Mouse (Mus musculus) neural tube, embryonic 13.5 days (tissue): ENCODE results near the gene Rasa4. TPM values are rescaled to one million over a fixed set of nuclear protein-coding genes. Genes with fewer than 3 reads are reported as not detected.
A peak's percentile ranks its signal among the peaks of the same experiment; 100 is the strongest.
"Not testable (repeated sequence)": the region's sequence is repeated elsewhere in the genome, so short reads cannot be mapped to it uniquely, and the experiment has no call there.

Source experiments
- ATAC-seq: fragments of 200-750 bp; cut with Nextera tagmentation; 2 replicates; pipeline ENCODE4 v1.8.0; 2017; ENCODE audit warnings: low read depth, mild to moderate bottlenecking, moderate TSS enrichment, moderate library complexity
- H3K27ac ChIP-seq: fragments of 300-500 bp; sonication (generic); replicated peaks from 2 replicates; pipeline ENCODE4 v1.5.1; 2015; ENCODE audit warnings: moderate library complexity, mild to moderate bottlenecking, inconsistent platforms
- H3K27me3 ChIP-seq: fragments of 300-500 bp; sonication (generic); 2 replicates; pipeline ENCODE4 v1.6.1; 2015; ENCODE audit warnings: mild to moderate bottlenecking, inconsistent platforms
- H3K36me3 ChIP-seq: fragments of 300-500 bp; sonication (generic); 2 replicates; pipeline ENCODE4 v1.6.1; 2015; ENCODE audit warnings: mild to moderate bottlenecking, inconsistent platforms
- H3K4me1 ChIP-seq: fragments of 300-500 bp; sonication (generic); replicated peaks from 2 replicates; pipeline ENCODE4 v1.6.1; 2015; ENCODE audit warnings: inconsistent platforms
- H3K4me2 ChIP-seq: fragments of 300-500 bp; sonication (generic); 2 replicates; pipeline ENCODE4 v1.6.1; 2015; ENCODE audit warnings: inconsistent platforms, mild to moderate bottlenecking, moderate library complexity
- H3K4me3 ChIP-seq: fragments of 300-500 bp; sonication (generic); 2 replicates; pipeline ENCODE4 v1.5.1; 2015; ENCODE audit warnings: mild to moderate bottlenecking, inconsistent platforms
- H3K9ac ChIP-seq: fragments of 300-500 bp; sonication (generic); 2 replicates; pipeline ENCODE4 v1.6.1; 2015; ENCODE audit warnings: moderate library complexity, mild to moderate bottlenecking, inconsistent platforms
- H3K9me3 ChIP-seq: fragments of 300-500 bp; sonication (generic); 2 replicates; pipeline ENCODE4 v1.6.1; 2016; ENCODE audit warnings: inconsistent platforms
- WGBS: fragments of 180-500 bp; shearing (Covaris S2); methylation state at CpG from one replicate; pipeline ENCODE4 v1.1.7; 2015; 5-methylcytosine and 5-hydroxymethylcytosine counted together
- polyA plus RNA-seq: library from polyadenylated mRNA; unstranded; fragments of >200 nt; fragmentation: Nextera tagmentation; extraction: Ambion mirVana; gene quantifications from 2 replicates; pipeline ENCODE4 v1.2.1, GENCODE M21; 2015

The Rasa4 gene
- polyA plus RNA-seq, 1 experiment from 2014 or later, result 19.7 TPM

GRCm38 (mm10) chr5:136049926-136050325 is 33.8 kb upstream of the Rasa4 start:
- WGBS, result 49% methylated on average over 6 of the region's 6 CpGs
- H3K4me2 ChIP-seq, result no peak overlapping the region

GRCm38 (mm10) chr5:136051231-136052085 is 32.3 kb upstream of the Rasa4 start:
- H3K27me3 ChIP-seq, result no peaks in the 10 kb centered on the region
- no peak overlapping the region for H3K4me3 ChIP-seq
- no peaks in the 10 kb centered on the region for H3K36me3 ChIP-seq
- H3K9me3 ChIP-seq, result no peaks in the 10 kb centered on the region
- 0 out of 2 replicates have a peak overlapping the region, but pooled peaks have one; percentile 9 for H3K4me2 ChIP-seq
- WGBS, result 5% methylated on average over 10 of the region's 10 CpGs
- H3K27ac ChIP-seq, result peak overlapping the region; percentile 76
- peak; percentile 89 for ATAC-seq
- peaks cover 14% of the 10 kb centered on the region for H3K4me1 ChIP-seq
- H3K9ac ChIP-seq, result no peak overlapping the region

More at GRCm38 (mm10) chr5:136049926-136050325, 33.8 kb upstream of the Rasa4 start:
- H3K27me3 ChIP-seq, result no peaks in the 10 kb centered on the region
- ATAC-seq, result no peak
- H3K4me1 ChIP-seq, result peaks cover 14% of the 10 kb centered on the region
- H3K27ac ChIP-seq, result no peak overlapping the region
- H3K36me3 ChIP-seq, result no peaks in the 10 kb centered on the region
- H3K9me3 ChIP-seq, result no peaks in the 10 kb centered on the region
- no peak overlapping the region for H3K9ac ChIP-seq
- no peak overlapping the region for H3K4me3 ChIP-seq

- no peak for ATAC-seq
- no peaks in the 10 kb centered on the region for H3K36me3 ChIP-seq
- no peak overlapping the region for H3K27ac ChIP-seq
- H3K9me3 ChIP-seq, result no peaks in the 10 kb centered on the region
- H3K27me3 ChIP-seq, result no peaks in the 10 kb centered on the region
- 82% methylated on average over 8 of the region's 8 CpGs for WGBS
- no peak overlapping the region for H3K4me2 ChIP-seq
- no peak overlapping the region for H3K9ac ChIP-seq
- H3K4me1 ChIP-seq, result peaks cover 14% of the 10 kb centered on the region
- no peak overlapping the region for H3K4me3 ChIP-seq
Observed at GRCm38 (mm10) chr5:136052861-136053655, 30.7 kb upstream of the Rasa4 start.

GRCm38 (mm10) chr5:136054301-136055077 is 29.2 kb upstream of the Rasa4 start, which contains the start of gene Upk3bl:
Gene Upk3bl, plus strand, starts transcription at chr5:136054492.
- 94% methylated on average over 11 of the region's 11 CpGs for WGBS
- Histone ChIP-seq H3K4me1 (peaks cover 14% of the 10 kb centered on the region), H3K9me3 (no peaks in the 10 kb centered on the region), H3K27ac (no peak within 1 kb of the TSS), H3K27me3 (no peaks in the 10 kb centered on the region), H3K4me2 (no peak within 1 kb of the TSS), H3K9ac (no peak within 1 kb of the TSS), H3K4me3 (no peak within 1 kb of the TSS), H3K36me3 (no peaks in the 10 kb centered on the region)
- ATAC-seq, result no peak

GRCm38 (mm10) chr5:136056062-136056461 is 27.7 kb upstream of the Rasa4 start:
- Histone ChIP-seq H3K4me1 (peaks cover 13% of the 10 kb centered on the region), H3K9me3 (no peaks in the 10 kb centered on the region), H3K27me3 (no peaks in the 10 kb centered on the region), H3K27ac (no peak overlapping the region), H3K9ac (no peak overlapping the region), H3K4me3 (no peak overlapping the region), H3K4me2 (no peak overlapping the region), H3K36me3 (no peaks in the 10 kb centered on the region)
- no peak for ATAC-seq
- 45% methylated on average over 4 of the region's 4 CpGs for WGBS

- Histone ChIP-seq H3K27ac (no peak overlapping the region), H3K27me3 (0 out of 2 replicates have a peak, but pooled peaks cover 2% of the 10 kb centered on the region), H3K4me1 (peaks cover 3% of the 10 kb centered on the region), H3K4me2 (no peak overlapping the region), H3K9me3 (no peaks in the 10 kb centered on the region), H3K36me3 (no peaks in the 10 kb centered on the region), H3K4me3 (no peak overlapping the region), H3K9ac (no peak overlapping the region)
- 26% methylated on average over 8 of the region's 8 CpGs for WGBS
- ATAC-seq, result no peak
Observed at GRCm38 (mm10) chr5:136057085-136057484, 26.6 kb upstream of the Rasa4 start.

- 12% methylated on average over 12 of the region's 12 CpGs for WGBS
- ATAC-seq, result no peak
- H3K27ac ChIP-seq, result no peak overlapping the region
- H3K27me3 ChIP-seq, result 0 out of 2 replicates have a peak, but pooled peaks cover 2% of the 10 kb centered on the region
- H3K9ac ChIP-seq, result no peak overlapping the region
- no peaks in the 10 kb centered on the region for H3K36me3 ChIP-seq
- no peaks in the 10 kb centered on the region for H3K9me3 ChIP-seq
- no peaks in the 10 kb centered on the region; the same call in 1 of the 2 replicates for H3K4me1 ChIP-seq
- H3K4me2 ChIP-seq, result no peak overlapping the region
- no peak overlapping the region for H3K4me3 ChIP-seq
Observed at GRCm38 (mm10) chr5:136061567-136061966, 22.1 kb upstream of the Rasa4 start.

GRCm38 (mm10) chr5:136063920-136064319 is 19.8 kb upstream of the Rasa4 start:
- no peak for ATAC-seq
- no peak overlapping the region for H3K9ac ChIP-seq
- no peaks in the 10 kb centered on the region for H3K4me1 ChIP-seq
- H3K4me2 ChIP-seq, result no peak overlapping the region
- WGBS, result 92% methylated on average over 10 of the region's 10 CpGs
- no peaks in the 10 kb centered on the region for H3K36me3 ChIP-seq
- 0 out of 2 replicates have a peak, but pooled peaks cover 2% of the 10 kb centered on the region for H3K27me3 ChIP-seq
- H3K27ac ChIP-seq, result no peak overlapping the region
- H3K4me3 ChIP-seq, result no peak overlapping the region
- no peaks in the 10 kb centered on the region for H3K9me3 ChIP-seq

GRCm38 (mm10) chr5:136066404-136067148 is 17.1 kb upstream of the Rasa4 start:
- H3K27me3 ChIP-seq, H3K9ac ChIP-seq, H3K9me3 ChIP-seq, ATAC-seq, H3K4me3 ChIP-seq, H3K27ac ChIP-seq, H3K36me3 ChIP-seq, H3K4me1 ChIP-seq, H3K4me2 ChIP-seq: not testable (repeated sequence)
- WGBS, result 75% methylated on average over 11 of the region's 11 CpGs

GRCm38 (mm10) chr5:136069411-136069810 is 14.3 kb upstream of the Rasa4 start:
- H3K9ac ChIP-seq, result no peak overlapping the region
- H3K36me3 ChIP-seq, result no peaks in the 10 kb centered on the region
- no peaks in the 10 kb centered on the region for H3K9me3 ChIP-seq
- H3K4me1 ChIP-seq, result peaks cover 4% of the 10 kb centered on the region; the same call in 1 of the 2 replicates
- no peak overlapping the region for H3K4me2 ChIP-seq
- no peaks in the 10 kb centered on the region for H3K27me3 ChIP-seq
- H3K27ac ChIP-seq, result no peak overlapping the region
- H3K4me3 ChIP-seq, result no peak overlapping the region
- 67% methylated on average over 2 of the region's 2 CpGs for WGBS
- ATAC-seq, result no peak

- 62% methylated on average over 6 of the region's 6 CpGs for WGBS
- no peaks in the 10 kb centered on the region for H3K9me3 ChIP-seq
Observed at GRCm38 (mm10) chr5:136073051-136073450, 10.7 kb upstream of the Rasa4 start.

More at GRCm38 (mm10) chr5:136073051-136073450, 10.7 kb upstream of the Rasa4 start:
- Histone ChIP-seq H3K27ac (no peak overlapping the region), H3K9ac (no peak overlapping the region), H3K27me3 (no peaks in the 10 kb centered on the region), H3K4me1 (peaks cover 13% of the 10 kb centered on the region), H3K4me3 (no peak overlapping the region), H3K36me3 (no peaks in the 10 kb centered on the region), H3K4me2 (no peak overlapping the region)
- no peak for ATAC-seq
